Mouse (Mus musculus): ENCODE measurements around the gene Mettl8. TPM values are rescaled to one million over a fixed set of nuclear protein-coding genes. Genes with fewer than 3 reads are reported as not detected.

The Mettl8 gene
- polyA plus RNA-seq, 1 experiment: 3.3 TPM

GRCm38 (mm10) chr2:70995900-70996299, 59.5 kb downstream of the Mettl8 start:
- no peak for DNase-seq (ENCODE audit: low read depth, low spot score)
- WGBS: 93% methylated on average over 4 of the region's 4 CpGs

- WGBS: 78% methylated on average over 3 of the region's 3 CpGs
- DNase-seq (ENCODE audit: low read depth, low spot score): no peak
Observed at GRCm38 (mm10) chr2:70993740-70994139, 61.6 kb downstream of the Mettl8 start.

GRCm38 (mm10) chr2:70992715-70993114, 62.7 kb downstream of the Mettl8 start:
- WGBS: 93% methylated on average over 2 of the region's 2 CpGs
- no peak for DNase-seq (ENCODE audit: low read depth, low spot score)

- no peak for DNase-seq (ENCODE audit: low read depth, low spot score)
- WGBS: 59% methylated on average over 4 of the region's 4 CpGs
Observed at GRCm38 (mm10) chr2:70990196-70990595, 65.2 kb downstream of the Mettl8 start.

GRCm38 (mm10) chr2:70989201-70990191, 65.9 kb downstream of the Mettl8 start:
- no peak for DNase-seq (ENCODE audit: low read depth, low spot score)
- 70% methylated on average over 17 of the region's 17 CpGs for WGBS

GRCm38 (mm10) chr2:70978271-70978670, 77.1 kb downstream of the Mettl8 start:
- no peak for DNase-seq (ENCODE audit: low read depth, low spot score)
- whole genome bisulfite sequencing: 64% methylated on average over 5 of the region's 5 CpGs

GRCm38 (mm10) chr2:70974769-70975168, 80.6 kb downstream of the Mettl8 start:
- 93% methylated on average over 6 of the region's 6 CpGs for WGBS
- no peak for DNase-seq (ENCODE audit: low read depth, low spot score)

- WGBS: 85% methylated on average over 16 of the region's 16 CpGs
- DNase-seq (ENCODE audit: low read depth, low spot score): no peak
Observed at GRCm38 (mm10) chr2:70972795-70973518, 82.4 kb downstream of the Mettl8 start.

GRCm38 (mm10) chr2:70970158-70970741, 85.1 kb downstream of the Mettl8 start:
- WGBS: 52% methylated on average over 7 of the region's 7 CpGs
- no peak for DNase-seq (ENCODE audit: low read depth, low spot score)

GRCm38 (mm10) chr2:70968305-70968704, 87.1 kb downstream of the Mettl8 start:
- DNase-seq (ENCODE audit: low read depth, low spot score): no peak
- WGBS: 81% methylated on average over 2 of the region's 2 CpGs

- DNase-seq (ENCODE audit: low read depth, low spot score): no peak
- 82% methylated on average over 1 of the region's 1 CpGs for WGBS
Observed at GRCm38 (mm10) chr2:70967216-70967615, 88.2 kb downstream of the Mettl8 start.

- DNase-seq (ENCODE audit: low read depth, low spot score): no peak
- WGBS: 91% methylated on average over 2 of the region's 2 CpGs
Observed at GRCm38 (mm10) chr2:70964809-70965208, 90.6 kb downstream of the Mettl8 start.

- DNase-seq (ENCODE audit: low read depth, low spot score): no peak
Observed at GRCm38 (mm10) chr2:70962921-70963320, 92.5 kb downstream of the Mettl8 start.

GRCm38 (mm10) chr2:70961086-70961941, 94.1 kb downstream of the Mettl8 start:
- DNase-seq (ENCODE audit: low read depth, low spot score): no peak
- WGBS: 71% methylated on average over 6 of the region's 6 CpGs

More at GRCm38 (mm10) chr2:70962921-70963320, 92.5 kb downstream of the Mettl8 start:
- 90% methylated on average over 1 of the region's 1 CpGs for whole genome bisulfite sequencing

GRCm38 (mm10) chr2:70960090-70960489, 95.3 kb downstream of the Mettl8 start:
- DNase-seq (ENCODE audit: low read depth, low spot score): no peak
- WGBS: 83% methylated on average over 6 of the region's 6 CpGs

GRCm38 (mm10) chr2:70959337-70959736, 96.0 kb downstream of the Mettl8 start:
- 68% methylated on average over 7 of the region's 7 CpGs for WGBS

GRCm38 (mm10) chr2:70958536-70958935, 96.8 kb downstream of the Mettl8 start:
- 81% methylated on average over 7 of the region's 7 CpGs for WGBS
- no peak for DNase-seq (ENCODE audit: low read depth, low spot score)

More at GRCm38 (mm10) chr2:70959337-70959736, 96.0 kb downstream of the Mettl8 start:
- no peak for DNase-seq (ENCODE audit: low read depth, low spot score)

- WGBS: 59% methylated on average over 2 of the region's 2 CpGs
- DNase-seq (ENCODE audit: low read depth, low spot score): no peak
Observed at GRCm38 (mm10) chr2:70953616-70954015, 101.8 kb downstream of the Mettl8 start.

- DNase-seq (ENCODE audit: low read depth, low spot score): no peak
- WGBS: 85% methylated on average over 2 of the region's 2 CpGs
Observed at GRCm38 (mm10) chr2:70951944-70952343, 103.4 kb downstream of the Mettl8 start.
